Mouse (Mus musculus) MEL (cell line): ENCODE results near the gene Trem2. TPM values are rescaled to one million over a fixed set of nuclear protein-coding genes. Genes with fewer than 3 reads are reported as not detected.

ENCODE experiments used
- DNase-seq: peaks from one replicate; pipeline ENCODE4 v3.0.0; 2011; ENCODE audit warnings: low read depth, low spot score
- H3K27ac ChIP-seq: 2 replicates; pipeline ENCODE4 v1.5.1; 2012; ENCODE audit warnings: low read depth, mild to moderate bottlenecking, control low read depth, low read length, moderate library complexity; ENCODE audit not compliant: control insufficient read depth
- H3K27me3 ChIP-seq, 2 experiments: fragments of 150-350 bp in 1 of 2; sonication (generic) in 1 of 2; 2 replicates each; pipeline ENCODE4 v1.6.1; 2012; ENCODE audit warnings: low read length in 2 of 2, mild to moderate bottlenecking in 2 of 2, improper control_type of control experiment in 1 of 2, moderate library complexity in 1 of 2; ENCODE audit not compliant: insufficient read depth in 2 of 2, control insufficient read depth in 1 of 2
- H3K36me3 ChIP-seq, 2 experiments: 2 replicates each; pipeline ENCODE4 v1.6.1; 2012 to 2014; ENCODE audit warnings: low read length in 2 of 2, improper control_type of control experiment in 1 of 2, inconsistent platforms in 1 of 2, mild to moderate bottlenecking in 1 of 2; ENCODE audit not compliant: insufficient read depth in 2 of 2, control insufficient read depth in 1 of 2
- H3K4me1 ChIP-seq, 2 experiments: fragments of 150-350 bp in 1 of 2; sonication (generic) in 1 of 2; 2 replicates each; pipeline ENCODE4 v1.6.1; 2012; ENCODE audit warnings: low read length in 2 of 2, improper control_type of control experiment in 1 of 2, mild to moderate bottlenecking in 1 of 2; ENCODE audit not compliant: insufficient read depth in 2 of 2, control insufficient read depth in 1 of 2
- H3K4me3 ChIP-seq, 2 experiments: fragments of 150-350 bp in 1 of 2; sonication (generic) in 1 of 2; 2 replicates each; pipeline ENCODE4 v1.5.1; 2012; ENCODE audit warnings: low read depth in 2 of 2, low read length in 2 of 2, mild to moderate bottlenecking in 2 of 2, moderate library complexity in 2 of 2, control low read depth in 1 of 2, improper control_type of control experiment in 1 of 2; ENCODE audit not compliant: control insufficient read depth in 1 of 2, insufficient read depth in 1 of 2
- H3K79me2 ChIP-seq: 2 replicates; pipeline ENCODE4 v1.6.1; 2012; ENCODE audit warnings: mild to moderate bottlenecking, low read length, moderate library complexity; ENCODE audit not compliant: control insufficient read depth, poor library complexity, insufficient read depth
- H3K9ac ChIP-seq: 2 replicates; pipeline ENCODE4 v1.6.1; 2012; ENCODE audit warnings: low read depth, mild to moderate bottlenecking, control low read depth, low read length, moderate library complexity; ENCODE audit not compliant: control insufficient read depth, poor library complexity, severe bottlenecking
- H3K9me3 ChIP-seq: fragments of 150-350 bp; sonication (generic); replicated peaks from 2 replicates; pipeline ENCODE4 v1.6.1; 2012; ENCODE audit warnings: mild to moderate bottlenecking, low read length, improper control_type of control experiment, moderate library complexity; ENCODE audit not compliant: insufficient read depth
- BHLHE40 ChIP-seq: IDR thresholded peaks from 2 replicates; pipeline ENCODE4 v1.6.1; 2012; ENCODE audit warnings: low read depth, mild to moderate bottlenecking, inconsistent platforms, low read length, improper control_type of control experiment, borderline replicate concordance
- CTCF ChIP-seq, 3 experiments: IDR thresholded peaks in 2 of 3; conservative IDR thresholded peaks in 1 of 3; 2 replicates each; pipeline ENCODE4 v1.5.1; 2011 to 2012; ENCODE audit warnings: low read length in 3 of 3, low read depth in 2 of 3, mild to moderate bottlenecking in 2 of 3, improper control_type of control experiment in 1 of 3, inconsistent platforms in 1 of 3, mixed read lengths in 1 of 3, moderate library complexity in 1 of 3; ENCODE audit not compliant: control insufficient read depth in 1 of 3, insufficient read depth in 1 of 3, poor library complexity in 1 of 3, severe bottlenecking in 1 of 3
- E2F4 ChIP-seq: IDR thresholded peaks from 2 replicates; pipeline ENCODE4 v1.6.1; 2011; ENCODE audit warnings: low read depth, low read length, improper control_type of control experiment, borderline replicate concordance
- ELF1 ChIP-seq: IDR thresholded peaks from 2 replicates; pipeline ENCODE4 v1.6.1; 2014; ENCODE audit warnings: low read depth, mild to moderate bottlenecking, inconsistent platforms, low read length, improper control_type of control experiment, moderate library complexity
- EP300 ChIP-seq, 2 experiments: IDR thresholded peaks; 2 replicates each; pipeline ENCODE4 v1.6.1; 2011; ENCODE audit warnings: improper control_type of control experiment in 2 of 2, low read length in 2 of 2, low read depth in 1 of 2, mild to moderate bottlenecking in 1 of 2
- ETS1 ChIP-seq: IDR thresholded peaks from 2 replicates; pipeline ENCODE4 v1.6.1; 2012; ENCODE audit warnings: low read depth, mild to moderate bottlenecking, inconsistent platforms, low read length, improper control_type of control experiment, moderate library complexity
- GABPA ChIP-seq: IDR thresholded peaks from 2 replicates; pipeline ENCODE4 v1.6.1; 2012; ENCODE audit warnings: low read depth, mild to moderate bottlenecking, inconsistent platforms, low read length, improper control_type of control experiment, moderate library complexity
- GATA1 ChIP-seq: IDR thresholded peaks from 2 replicates; pipeline ENCODE4 v1.6.1; 2011; ENCODE audit warnings: low read depth, low read length, improper control_type of control experiment
- HCFC1 ChIP-seq: IDR thresholded peaks from 2 replicates; pipeline ENCODE4 v1.6.1; 2012; ENCODE audit warnings: low read depth, mild to moderate bottlenecking, inconsistent platforms, low read length, improper control_type of control experiment, moderate library complexity
- JUND ChIP-seq: IDR thresholded peaks from 2 replicates; pipeline ENCODE4 v1.6.1; 2011; ENCODE audit warnings: low read depth, mild to moderate bottlenecking, improper control_type of control experiment, low read length
- KAT2A ChIP-seq: conservative IDR thresholded peaks from 2 replicates; pipeline ENCODE4 v1.6.1; 2012; ENCODE audit warnings: low read depth, low read length, improper control_type of control experiment, inconsistent platforms
- MAX ChIP-seq: IDR thresholded peaks from 2 replicates; pipeline ENCODE4 v1.6.1; 2011; ENCODE audit warnings: low read length, improper control_type of control experiment
- MAZ ChIP-seq: IDR thresholded peaks from 2 replicates; pipeline ENCODE4 v1.6.1; 2012; ENCODE audit warnings: low read depth, mild to moderate bottlenecking, inconsistent platforms, low read length, improper control_type of control experiment
- MXI1 ChIP-seq: IDR thresholded peaks from 2 replicates; pipeline ENCODE4 v1.6.1; 2011; ENCODE audit warnings: mild to moderate bottlenecking, low read depth, low read length, improper control_type of control experiment
- MYB ChIP-seq: IDR thresholded peaks from 2 replicates; pipeline ENCODE4 v1.6.1; 2011; ENCODE audit warnings: mild to moderate bottlenecking, low read depth, low read length, improper control_type of control experiment
- MYC ChIP-seq: IDR thresholded peaks from 2 replicates; pipeline ENCODE4 v1.6.1; 2011; ENCODE audit warnings: low read depth, mild to moderate bottlenecking, low read length, improper control_type of control experiment, moderate library complexity
- NRF1 ChIP-seq: IDR thresholded peaks from 2 replicates; pipeline ENCODE4 v1.6.1; 2014; ENCODE audit warnings: low read depth, mild to moderate bottlenecking, inconsistent platforms, low read length, improper control_type of control experiment, moderate library complexity; ENCODE audit not compliant: poor library complexity, insufficient read depth, severe bottlenecking
- POLR2A ChIP-seq, 2 experiments: IDR thresholded peaks; 2 replicates each; pipeline ENCODE4 v1.6.1; 2011 to 2012; ENCODE audit warnings: low read length in 2 of 2, mild to moderate bottlenecking in 2 of 2, control low read depth in 1 of 2, improper control_type of control experiment in 1 of 2, low read depth in 1 of 2, moderate library complexity in 1 of 2; ENCODE audit not compliant: control insufficient read depth in 1 of 2, insufficient read depth in 1 of 2, poor library complexity in 1 of 2
- POLR2AphosphoS2 ChIP-seq: IDR thresholded peaks from 2 replicates; pipeline ENCODE4 v1.6.1; 2011; ENCODE audit warnings: low read length, improper control_type of control experiment
- RAD21 ChIP-seq: IDR thresholded peaks from 2 replicates; pipeline ENCODE4 v1.6.1; 2011; ENCODE audit warnings: mild to moderate bottlenecking, low read depth, low read length, improper control_type of control experiment
- SIN3A ChIP-seq: IDR thresholded peaks from 2 replicates; pipeline ENCODE4 v1.6.1; 2012; ENCODE audit warnings: low read length, improper control_type of control experiment, inconsistent platforms
- TAL1 ChIP-seq: IDR thresholded peaks from 2 replicates; pipeline ENCODE4 v1.6.1; 2012; ENCODE audit warnings: mild to moderate bottlenecking, inconsistent platforms, low read length, moderate library complexity, mixed read lengths
- TBP ChIP-seq: IDR thresholded peaks from 2 replicates; pipeline ENCODE4 v1.8.0; 2011; ENCODE audit warnings: low read depth, low read length, improper control_type of control experiment
- TCF12 ChIP-seq: IDR thresholded peaks from 2 replicates; pipeline ENCODE4 v1.6.1; 2014; ENCODE audit warnings: low read depth, mild to moderate bottlenecking, inconsistent platforms, low read length, improper control_type of control experiment, moderate library complexity
- USF1 ChIP-seq: IDR thresholded peaks from 2 replicates; pipeline ENCODE4 v1.6.1; 2014; ENCODE audit warnings: low read depth, mild to moderate bottlenecking, inconsistent platforms, low read length, improper control_type of control experiment, moderate library complexity
- ZC3H11A ChIP-seq: IDR thresholded peaks from 2 replicates; pipeline ENCODE4 v1.6.1; 2012; ENCODE audit warnings: low read depth, mild to moderate bottlenecking, inconsistent platforms, low read length, improper control_type of control experiment
- ZMIZ1 ChIP-seq: IDR thresholded peaks from 2 replicates; pipeline ENCODE4 v1.6.1; 2012; ENCODE audit warnings: low read depth, mild to moderate bottlenecking, inconsistent platforms, low read length, improper control_type of control experiment, moderate library complexity
- polyA plus RNA-seq, 2 experiments: library from polyadenylated mRNA; stranded (reverse) in 1 of 2; unstranded in 1 of 2; fragments of >175 nt in 1 of 2; fragments of >200 nt in 1 of 2; gene quantifications; 2 replicates each; pipeline versions ENCODE4 v1.2.1 to v1.2.4; 2012; ENCODE audit warnings: low replicate concordance in 2 of 2, low read depth in 1 of 2; ENCODE audit not compliant: insufficient read length in 2 of 2, insufficient read depth in 1 of 2, missing spikeins in 1 of 2
- total RNA-seq: library from RNA; depleted of rRNA; stranded (reverse); fragments of 300-350 nt; gene quantifications from 2 replicates; pipeline ENCODE4 v1.2.3, GENCODE M21; 2012

Trem2 gene
- total and polyA plus RNA-seq, 3 experiments = 0.04 to 0.26 TPM; not detected in 1

DNA sequence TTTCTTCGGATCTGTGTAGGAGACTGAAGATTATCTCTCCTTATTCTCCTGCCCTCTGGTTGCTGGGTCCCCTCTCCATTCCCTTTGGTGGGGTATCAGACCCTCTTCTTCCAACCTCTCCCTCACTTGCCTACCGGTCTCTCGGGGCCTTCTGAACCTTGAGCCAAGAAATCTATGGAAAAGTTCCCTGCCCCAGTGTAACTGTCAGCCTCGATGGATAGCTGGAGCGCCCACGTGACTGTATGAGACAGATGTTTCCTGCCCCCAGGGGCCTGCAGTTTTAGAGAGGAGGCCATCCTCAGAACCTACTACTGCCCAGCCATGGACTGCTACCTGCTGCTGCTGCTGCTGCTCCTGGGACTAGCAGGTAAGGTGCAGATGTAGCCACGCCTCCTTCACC is 13.4 kb downstream of the Trem2 start, which contains the start of gene Treml1:
Gene Treml1 (plus strand): TSS at position 301 of the 400 bp plus-strand sequence.
- Histone ChIP-seq H3K9ac (peak within 1 kb of the TSS; percentile 30), H3K9me3 (no peaks in the 10 kb centered on the region), H3K4me3 (no peak within 1 kb of the TSS), H3K36me3 (peaks cover 0 to 33% of the 10 kb centered on the region in 2 experiments; a peak in 2 of 4 replicates), H3K27ac (peak within 1 kb of the TSS; percentile 90), H3K27me3 (no peaks in the 10 kb centered on the region), H3K4me1 (peaks cover 19 to 53% of the 10 kb centered on the region in 2 experiments), H3K79me2 (no peaks in the 10 kb centered on the region)
- TF ChIP-seq KAT2A (no peak), ZMIZ1 (no peak), MAZ (no peak), MXI1 (no peak), ZC3H11A (no peak), USF1 (peak; percentile 70), POLR2AphosphoS2 (no peak), JUND (no peak)
- no peak for DNase-seq

DNA sequence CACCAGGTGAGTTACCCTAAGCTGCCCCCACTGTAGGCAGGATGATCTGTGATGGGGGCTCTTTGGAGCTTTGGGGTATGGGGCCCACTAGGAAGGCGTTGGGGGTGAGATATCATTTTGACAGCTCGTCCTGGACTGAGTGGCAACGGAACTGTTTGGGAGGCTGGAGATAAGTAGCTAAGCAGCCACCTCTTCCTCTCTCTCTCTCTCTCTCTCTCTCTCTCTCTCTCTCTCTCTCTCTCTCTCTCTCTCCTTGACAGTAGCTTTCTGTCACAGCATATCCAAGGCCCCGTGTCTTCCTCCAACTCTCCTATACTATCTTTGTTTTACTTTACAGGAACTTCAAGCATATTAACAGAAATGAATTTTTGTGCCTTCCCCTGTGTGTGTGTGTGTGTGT is 14.3 kb downstream of the Trem2 start:
- Histone ChIP-seq H3K4me3 (no peak overlapping the region), H3K27ac (peak overlapping the region; percentile 90), H3K9ac (peak overlapping the region; percentile 30), H3K79me2 (no peaks in the 10 kb centered on the region), H3K36me3 (peaks cover 0 to 36% of the 10 kb centered on the region in 2 experiments; a peak in 2 of 4 replicates), H3K4me1 (peaks cover 20 to 57% of the 10 kb centered on the region in 2 experiments), H3K9me3 (no peaks in the 10 kb centered on the region), H3K27me3 (no peaks in the 10 kb centered on the region)
- DNase-seq = peak; percentile 78
- TF ChIP-seq ELF1 (peak; percentile 46), E2F4 (no peak), NRF1 (no peak), BHLHE40 (0 out of 2 replicates have a peak, but pooled peaks have one; percentile 18), JUND (peak; percentile 100), KAT2A (no peak), TBP (0 out of 2 replicates have a peak, but pooled peaks have one; percentile 32), TAL1 (peak; percentile 44; the same call in 1 of the 2 replicates), MYB (peak; percentile 77), MAZ (peak; percentile 86), ETS1 (peak; percentile 88), HCFC1 (0 out of 2 replicates have a peak, but pooled peaks have one; percentile 28), TCF12 (peak; percentile 91), SIN3A (peak; percentile 93), MAX (no peak), USF1 (no peak), MYC (0 out of 2 replicates have a peak, but pooled peaks have one; percentile 46), EP300 (IDR thresholded peaks at IDR 0.05; ENCODE audit: low read depth in 1 of 2, low read length in 2 of 2) (peak; percentile 95 to 97), RAD21 (no peak), CTCF (IDR thresholded peaks at IDR 0.05 in 2 of 3, conservative IDR thresholded peaks at IDR 0.05 in 1 of 3; ENCODE audit: control insufficient read depth in 1 of 3, insufficient read depth in 1 of 3, low read depth in 2 of 3, low read length in 3 of 3, poor library complexity in 1 of 3, severe bottlenecking in 1 of 3) (no peak), GABPA (0 out of 2 replicates have a peak, but pooled peaks have one; percentile 21), MXI1 (peak; percentile 80), POLR2A (IDR thresholded peaks at IDR 0.05; ENCODE audit: control insufficient read depth in 1 of 2, insufficient read depth in 1 of 2, low read depth in 1 of 2, low read length in 2 of 2, poor library complexity in 1 of 2) (0 out of 4 replicates have a peak, but pooled peaks of 1 of the 2 experiments have one; percentile 23), GATA1 (peak; percentile 94)
